Mouse (Mus musculus): ENCODE measurements around the gene Dctn3. TPM values are rescaled to one million over a fixed set of nuclear protein-coding genes. Genes with fewer than 3 reads are reported as not detected.

Dctn3 gene
- polyA plus RNA-seq, 1 experiment from 2014 or later, result 154 TPM

DNA sequence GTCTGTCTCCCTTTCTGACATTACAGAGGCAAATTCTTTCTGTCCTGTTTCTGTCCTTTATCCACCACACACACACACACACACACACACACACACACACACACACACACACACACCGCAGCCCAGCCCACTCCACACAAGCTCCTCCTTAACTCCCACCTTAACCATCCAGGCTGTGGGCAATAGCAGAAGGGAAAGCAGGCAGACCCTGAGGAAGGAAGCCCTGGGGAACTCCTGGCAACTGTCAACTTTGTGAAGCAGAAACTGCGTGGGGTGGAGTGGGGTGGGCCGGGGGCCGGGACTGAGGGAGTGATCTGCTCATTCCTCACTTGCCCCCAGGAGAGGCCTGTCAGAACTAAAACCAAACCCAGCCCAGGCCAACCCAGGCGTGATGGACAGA is 51.5 kb downstream of the Dctn3 start:
- no peak overlapping the region for H3K27ac ChIP-seq
- TF ChIP-seq CTCF (IDR thresholded peaks at IDR 0.05; ENCODE audit: low read depth), result no peak
- WGBS, result 22% methylated on average over 5 of the region's 5 CpGs

DNA sequence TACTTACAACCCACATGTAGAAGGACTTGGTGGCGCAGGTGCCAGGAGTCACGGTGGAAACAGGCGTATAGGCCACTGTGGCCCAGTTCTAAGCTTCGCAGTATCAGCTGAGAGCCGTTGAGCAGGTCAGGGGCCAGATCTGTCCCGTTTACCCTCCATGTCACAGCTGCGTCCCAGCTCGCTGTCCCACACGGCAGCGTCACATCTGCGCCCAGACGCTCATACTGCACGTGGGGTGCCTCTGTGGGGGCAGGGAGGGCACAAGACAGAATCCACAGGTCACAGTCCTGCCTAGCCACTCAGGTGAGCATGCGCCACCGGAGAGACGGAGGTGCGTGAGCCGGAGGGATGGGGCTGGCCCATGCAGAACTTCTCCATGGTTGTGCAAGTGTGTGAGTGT is 52.1 kb downstream of the Dctn3 start:
- 91% methylated on average over 18 of the region's 18 CpGs for WGBS
- Histone ChIP-seq H3K4me2 (ENCODE audit: low read length) (no peak overlapping the region), H3K27ac (no peak overlapping the region), H3K4me1 (replicated peaks; ENCODE audit: insufficient read depth, low read length) (peaks cover 18% of the 10 kb centered on the region; the same call in 1 of the 2 replicates), H3K9ac (ENCODE audit: low read depth, low read length) (no peak overlapping the region), H3K9me3 (replicated peaks; ENCODE audit: low read length) (no peaks in the 10 kb centered on the region), H3K4me3 (replicated peaks; ENCODE audit: low read depth, low read length) (no peak overlapping the region), H3K36me3 (ENCODE audit: insufficient read depth, low read length) (no peaks in the 10 kb centered on the region), H3K27me3 (ENCODE audit: insufficient read depth, low read length) (no peaks in the 10 kb centered on the region)
- no peak for DNase-seq (ENCODE audit: low spot score)
- TF ChIP-seq CTCF (IDR thresholded peaks at IDR 0.05; ENCODE audit: low read depth), result no peak
- no peak for ATAC-seq (replicated peaks; ENCODE audit: low FRiP score, low read depth)

More for the DNA sequence above, 51.5 kb downstream of the Dctn3 start:
- H3K4me1 ChIP-seq (replicated peaks; ENCODE audit: insufficient read depth, low read length), result peaks cover 24% of the 10 kb centered on the region
- H3K4me2 ChIP-seq (ENCODE audit: low read length), result no peak overlapping the region
- ATAC-seq (replicated peaks; ENCODE audit: low FRiP score, low read depth) (no peak), DNase-seq (ENCODE audit: low spot score) (no peak)
- no peaks in the 10 kb centered on the region for H3K27me3 ChIP-seq (ENCODE audit: insufficient read depth, low read length)
- no peaks in the 10 kb centered on the region for H3K36me3 ChIP-seq (ENCODE audit: insufficient read depth, low read length)
- no peaks in the 10 kb centered on the region for H3K9me3 ChIP-seq (replicated peaks; ENCODE audit: low read length)
- H3K9ac ChIP-seq (ENCODE audit: low read depth, low read length), result no peak overlapping the region; the same call in 1 of the 2 replicates
- H3K4me3 ChIP-seq (replicated peaks; ENCODE audit: low read depth, low read length), result no peak overlapping the region

DNA sequence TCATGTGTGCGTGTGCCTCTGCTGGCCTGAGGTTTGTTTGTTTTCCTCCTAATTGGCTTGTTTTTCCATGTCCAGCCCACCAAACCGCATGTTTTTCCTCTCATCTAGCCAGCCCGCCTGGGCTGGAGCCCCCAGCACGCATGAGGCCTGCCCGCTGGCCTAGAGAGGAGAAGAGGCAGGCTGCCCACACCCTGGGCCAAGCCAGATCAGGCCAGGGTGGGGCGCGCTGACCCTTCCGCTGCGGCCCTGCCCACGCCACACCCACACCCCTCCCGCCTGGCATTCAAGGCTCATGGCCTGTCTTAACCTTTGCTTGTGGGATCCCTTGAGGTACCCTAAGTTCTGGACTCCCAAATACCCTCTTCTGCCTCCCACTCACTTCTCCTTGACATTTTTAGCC is 56.3 kb downstream of the Dctn3 start:
- Histone ChIP-seq H3K9ac (ENCODE audit: low read depth, low read length) (no peak overlapping the region), H3K27me3 (ENCODE audit: insufficient read depth, low read length) (no peaks in the 10 kb centered on the region), H3K4me1 (replicated peaks; ENCODE audit: insufficient read depth, low read length) (peaks cover 36% of the 10 kb centered on the region), H3K27ac (no peak overlapping the region), H3K4me2 (ENCODE audit: low read length) (no peak overlapping the region), H3K4me3 (replicated peaks; ENCODE audit: low read depth, low read length) (no peak overlapping the region), H3K36me3 (ENCODE audit: insufficient read depth, low read length) (no peaks in the 10 kb centered on the region), H3K9me3 (replicated peaks; ENCODE audit: low read length) (no peaks in the 10 kb centered on the region)
- no peak for ATAC-seq (replicated peaks; ENCODE audit: low FRiP score, low read depth)
- WGBS, result 53% methylated on average over 11 of the region's 11 CpGs
- no peak for DNase-seq (ENCODE audit: low spot score)
- TF ChIP-seq CTCF (IDR thresholded peaks at IDR 0.05; ENCODE audit: low read depth), result no peak

DNA sequence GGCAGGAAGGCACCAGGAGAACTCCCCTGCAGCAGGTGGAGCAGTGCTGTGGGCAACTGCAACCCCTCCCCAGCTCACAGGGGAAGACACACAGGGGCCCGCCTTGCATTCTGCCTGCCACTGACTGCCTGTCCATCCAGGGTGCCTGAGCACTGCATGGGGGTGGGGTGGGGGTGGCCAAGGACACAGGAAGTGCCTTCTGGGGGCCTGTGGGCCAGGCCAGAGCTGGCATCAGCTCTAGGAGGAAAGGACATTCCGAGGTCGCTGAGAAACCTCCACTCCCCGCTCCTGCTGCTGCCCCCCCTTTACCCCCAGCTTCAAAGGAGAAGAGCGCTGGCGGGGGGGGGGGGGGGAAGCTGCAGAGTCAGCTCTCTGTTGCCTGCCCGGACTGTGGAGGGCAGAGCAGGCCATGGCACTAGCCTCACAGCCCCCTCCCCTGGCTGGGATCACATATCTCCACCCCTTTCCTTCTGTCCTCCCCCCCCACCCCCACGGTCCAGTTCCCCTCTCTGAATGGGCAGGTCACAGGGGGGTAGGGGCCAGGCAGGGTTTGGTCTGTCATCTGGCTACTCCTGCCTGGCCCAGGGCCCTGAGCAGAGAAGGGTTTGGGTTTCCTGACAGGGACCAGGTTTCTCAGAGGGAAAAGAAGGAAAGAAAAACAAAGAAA is 57.8 kb downstream of the Dctn3 start:
- no peak overlapping the region for H3K4me3 ChIP-seq (replicated peaks; ENCODE audit: low read depth, low read length)
- peaks cover 41% of the 10 kb centered on the region for H3K4me1 ChIP-seq (replicated peaks; ENCODE audit: insufficient read depth, low read length)
- no peaks in the 10 kb centered on the region for H3K27me3 ChIP-seq (ENCODE audit: insufficient read depth, low read length)
- 6% methylated on average over 7 of the region's 8 CpGs for WGBS
- H3K36me3 ChIP-seq (ENCODE audit: insufficient read depth, low read length), result no peaks in the 10 kb centered on the region
- peak; percentile 77 for DNase-seq (ENCODE audit: low spot score)
- H3K4me2 ChIP-seq (ENCODE audit: low read length), result peak overlapping the region; percentile 23
- H3K9ac ChIP-seq (ENCODE audit: low read depth, low read length), result no peak overlapping the region
- peak overlapping the region; percentile 54 for H3K27ac ChIP-seq
- no peak for TF ChIP-seq CTCF (IDR thresholded peaks at IDR 0.05; ENCODE audit: low read depth)
- peak; percentile 50 for ATAC-seq (replicated peaks; ENCODE audit: low FRiP score, low read depth)
- H3K9me3 ChIP-seq (replicated peaks; ENCODE audit: low read length), result no peaks in the 10 kb centered on the region

Other genes with a start within 250 kb of the Dctn3 start
- gene AI464131, start 220.1 kb downstream of the Dctn3 start, polyA plus RNA-seq (2015; fragmentation: Nextera tagmentation; extraction: Ambion mirVana), result 5.3 and 6.1 TPM in 2 replicates
- 0.43 and 0.68 TPM in 2 replicates for gene 1110017D15Rik, start 205.8 kb downstream of the Dctn3 start, polyA plus RNA-seq (2015; fragmentation: Nextera tagmentation; extraction: Ambion mirVana)
- 2.3 and 2.9 TPM in 2 replicates for gene Fam219a, start 153.6 kb downstream of the Dctn3 start, polyA plus RNA-seq (2015; fragmentation: Nextera tagmentation; extraction: Ambion mirVana)
- 1.3 and 2.0 TPM in 2 replicates for gene Dnaic1, start 153.4 kb downstream of the Dctn3 start, polyA plus RNA-seq (2015; fragmentation: Nextera tagmentation; extraction: Ambion mirVana)
- 20.2 and 23.9 TPM in 2 replicates for gene Enho, start 82.8 kb downstream of the Dctn3 start, polyA plus RNA-seq (2015; fragmentation: Nextera tagmentation; extraction: Ambion mirVana)
- 8.6 and 8.7 TPM in 2 replicates for gene Cntfr, start 26.1 kb downstream of the Dctn3 start, polyA plus RNA-seq (2015; fragmentation: Nextera tagmentation; extraction: Ambion mirVana)
- gene Il11ra1, start 23.2 kb downstream of the Dctn3 start, polyA plus RNA-seq (2015; fragmentation: Nextera tagmentation; extraction: Ambion mirVana), result 157 and 159 TPM in 2 replicates
- 63.3 and 65.2 TPM in 2 replicates for gene Rpp25l, start 9.6 kb downstream of the Dctn3 start, polyA plus RNA-seq (2015; fragmentation: Nextera tagmentation; extraction: Ambion mirVana)
- 0.08 and 0.14 TPM in 2 replicates for gene Arid3c, start 8.0 kb upstream of the Dctn3 start, polyA plus RNA-seq (2015; fragmentation: Nextera tagmentation; extraction: Ambion mirVana)
- 72.1 and 75.2 TPM in 2 replicates for gene Galt, start 32.1 kb upstream of the Dctn3 start, polyA plus RNA-seq (2015; fragmentation: Nextera tagmentation; extraction: Ambion mirVana)
- 58.4 and 64.4 TPM in 2 replicates for gene Sigmar1, start 33.0 kb upstream of the Dctn3 start, polyA plus RNA-seq (2015; fragmentation: Nextera tagmentation; extraction: Ambion mirVana)
- gene Ccl27a, start 51.1 kb upstream of the Dctn3 start, polyA plus RNA-seq (2015; fragmentation: Nextera tagmentation; extraction: Ambion mirVana), result 39.1 and 42.1 TPM in 2 replicates
- 8.4 and 14.8 TPM in 2 replicates for gene Gm21541, start 180.4 kb upstream of the Dctn3 start, polyA plus RNA-seq (2015; fragmentation: Nextera tagmentation; extraction: Ambion mirVana)
- gene Gm20878, start 218.4 kb upstream of the Dctn3 start, polyA plus RNA-seq (2015; fragmentation: Nextera tagmentation; extraction: Ambion mirVana), result 1.2 and 1.5 TPM in 2 replicates
- gene Fam205a4, start 242.9 kb upstream of the Dctn3 start, polyA plus RNA-seq (2015; fragmentation: Nextera tagmentation; extraction: Ambion mirVana), result 0.31 and 0.39 TPM in 2 replicates

Data from kidney, postnatal 0 days (tissue).